Mouse (Mus musculus) midbrain, embryonic 14.5 days (tissue): Measurements from ENCODE around the gene Plekha3. TPM values are rescaled to one million over a fixed set of nuclear protein-coding genes. Genes with fewer than 3 reads are reported as not detected.

Source experiments
- ATAC-seq: fragments of 200-750 bp; cut with Nextera tagmentation; 2 replicates; pipeline ENCODE4 v1.8.0; 2017; ENCODE audit warnings: moderate number of reproducible peaks, moderate library complexity; ENCODE audit not compliant: low FRiP score, low TSS enrichment
- DNase-seq: peaks from one replicate; pipeline ENCODE4 v3.0.0-alpha.2; 2015
- H3K27ac ChIP-seq: fragments of 300-500 bp; sonication (generic); replicated peaks from 2 replicates; pipeline ENCODE4 v1.5.1; 2014; ENCODE audit warnings: mild to moderate bottlenecking, low read depth, low read length, moderate library complexity
- H3K27me3 ChIP-seq: fragments of 300-500 bp; sonication (generic); 2 replicates; pipeline ENCODE4 v1.6.1; 2014; ENCODE audit warnings: low read length, control low read depth, mixed read lengths; ENCODE audit not compliant: control insufficient read depth, insufficient read depth
- H3K36me3 ChIP-seq: fragments of 300-500 bp; sonication (generic); 2 replicates; pipeline ENCODE4 v1.6.1; 2014; ENCODE audit warnings: low read length, control low read depth; ENCODE audit not compliant: control insufficient read depth, insufficient read depth
- H3K4me1 ChIP-seq: fragments of 300-500 bp; sonication (generic); 2 replicates; pipeline ENCODE4 v1.6.1; 2014; ENCODE audit warnings: mild to moderate bottlenecking, antibody characterized with exemption, low read length, control low read depth; ENCODE audit not compliant: control insufficient read depth, insufficient read depth
- H3K4me2 ChIP-seq: fragments of 300-500 bp; sonication (generic); 2 replicates; pipeline ENCODE4 v1.6.1; 2014; ENCODE audit warnings: mild to moderate bottlenecking, low read length, moderate library complexity
- H3K4me3 ChIP-seq: fragments of 300-500 bp; sonication (generic); replicated peaks from 2 replicates; pipeline ENCODE4 v1.5.1; 2014; ENCODE audit warnings: low read depth, low read length
- H3K9ac ChIP-seq: fragments of 300-500 bp; sonication (generic); replicated peaks from 2 replicates; pipeline ENCODE4 v1.6.1; 2014; ENCODE audit warnings: mild to moderate bottlenecking, low read length, moderate library complexity
- H3K9me3 ChIP-seq: fragments of 300-500 bp; sonication (generic); 2 replicates; pipeline ENCODE4 v1.6.1; 2016; ENCODE audit warnings: low read length, control low read depth, mixed read lengths; ENCODE audit not compliant: control insufficient read depth
- WGBS: fragments of 180-500 bp; shearing (Covaris S2); extraction: QIAGEN DNeasy Blood & Tissue Kit; methylation state at CpG from one replicate; pipeline ENCODE4 v1.1.7; 2014; 5-methylcytosine and 5-hydroxymethylcytosine counted together
- polyA plus RNA-seq: library from polyadenylated mRNA; unstranded; fragments of >200 nt; fragmentation: Nextera tagmentation; extraction: Ambion mirVana; gene quantifications from 2 replicates; pipeline ENCODE4 v1.2.1, GENCODE M21; 2014

Gene Plekha3
- polyA plus RNA-seq, 1 experiment from 2014 or later: 11.8 TPM

DNA sequence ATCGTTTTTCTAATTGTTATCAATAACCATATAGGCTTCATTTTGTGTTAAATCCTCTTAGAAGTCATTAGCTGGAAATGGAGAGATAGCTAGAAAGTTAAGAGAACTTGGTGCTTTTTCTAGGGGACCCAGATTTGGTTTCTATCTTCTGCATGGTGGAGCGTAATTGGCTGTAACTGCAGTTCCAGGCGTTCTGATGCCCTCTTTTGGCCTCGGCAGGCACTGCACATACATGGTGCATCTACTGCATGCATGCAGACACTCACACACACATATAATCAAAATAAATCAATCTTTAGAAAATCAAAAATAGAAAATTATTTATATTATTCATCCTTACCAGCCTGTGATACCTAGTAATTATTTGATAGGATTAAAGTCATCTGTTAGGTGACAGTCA lies 22.0 kb upstream of the Plekha3 start:
- Histone ChIP-seq H3K9ac (no peak overlapping the region), H3K4me2 (no peak overlapping the region), H3K27ac (no peak overlapping the region), H3K36me3 (no peaks in the 10 kb centered on the region), H3K4me1 (no peaks in the 10 kb centered on the region; the same call in 1 of the 2 replicates), H3K27me3 (no peaks in the 10 kb centered on the region), H3K9me3 (no peaks in the 10 kb centered on the region), H3K4me3 (no peak overlapping the region)
- ATAC-seq (no peak), DNase-seq (no peak)
- WGBS: 93% methylated on average over 4 of the region's 4 CpGs

- no peak overlapping the region for H3K27ac ChIP-seq
- ATAC-seq (no peak), DNase-seq (no peak)
- WGBS: 79% methylated on average over 5 of the region's 5 CpGs
- H3K9ac ChIP-seq: no peak overlapping the region
- H3K4me2 ChIP-seq: no peak overlapping the region
- no peaks in the 10 kb centered on the region for H3K4me1 ChIP-seq
- no peaks in the 10 kb centered on the region for H3K36me3 ChIP-seq
- H3K9me3 ChIP-seq: no peaks in the 10 kb centered on the region
- no peaks in the 10 kb centered on the region for H3K27me3 ChIP-seq
- H3K4me3 ChIP-seq: no peak overlapping the region
Observed at GRCm38 (mm10) chr2:76654646-76655045, 20.4 kb upstream of the Plekha3 start.

- Histone ChIP-seq H3K27ac (no peak overlapping the region), H3K9ac (no peak overlapping the region), H3K27me3 (no peaks in the 10 kb centered on the region), H3K9me3 (no peaks in the 10 kb centered on the region), H3K36me3 (no peaks in the 10 kb centered on the region), H3K4me1 (no peaks in the 10 kb centered on the region), H3K4me2 (no peak overlapping the region), H3K4me3 (no peak overlapping the region)
- ATAC-seq (no peak), DNase-seq (no peak)
- 87% methylated on average over 3 of the region's 3 CpGs for WGBS
Observed at GRCm38 (mm10) chr2:76655444-76655843, 19.6 kb upstream of the Plekha3 start.

DNA sequence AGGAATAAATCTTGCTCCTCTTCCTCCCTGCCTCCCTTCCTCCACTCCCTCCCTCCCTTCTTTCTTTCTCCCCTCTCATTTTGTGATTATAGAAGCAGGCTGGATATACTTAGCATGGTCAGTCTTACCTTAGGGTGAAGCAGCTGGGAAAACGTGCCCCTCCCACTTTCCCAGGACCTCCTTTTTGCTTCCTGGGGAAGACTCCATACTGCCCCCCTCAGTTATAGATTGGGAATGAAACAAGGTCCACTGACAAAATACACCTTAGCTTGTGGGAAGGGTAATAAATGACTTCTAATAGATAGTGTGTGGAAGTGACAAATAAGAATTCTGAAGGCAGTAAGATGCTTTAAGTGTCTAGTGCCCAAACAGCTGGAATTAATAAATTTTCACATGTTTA lies 19.1 kb upstream of the Plekha3 start:
- no peak overlapping the region for H3K9ac ChIP-seq
- ATAC-seq: no peak
- no peaks in the 10 kb centered on the region for H3K4me1 ChIP-seq
- H3K9me3 ChIP-seq: no peaks in the 10 kb centered on the region
- peak; percentile 16 for DNase-seq
- H3K4me2 ChIP-seq: no peak overlapping the region
- no peak overlapping the region for H3K27ac ChIP-seq
- H3K36me3 ChIP-seq: no peaks in the 10 kb centered on the region
- no peaks in the 10 kb centered on the region for H3K27me3 ChIP-seq
- 24% methylated on average over 1 of the region's 1 CpGs for WGBS
- H3K4me3 ChIP-seq: no peak overlapping the region

DNA sequence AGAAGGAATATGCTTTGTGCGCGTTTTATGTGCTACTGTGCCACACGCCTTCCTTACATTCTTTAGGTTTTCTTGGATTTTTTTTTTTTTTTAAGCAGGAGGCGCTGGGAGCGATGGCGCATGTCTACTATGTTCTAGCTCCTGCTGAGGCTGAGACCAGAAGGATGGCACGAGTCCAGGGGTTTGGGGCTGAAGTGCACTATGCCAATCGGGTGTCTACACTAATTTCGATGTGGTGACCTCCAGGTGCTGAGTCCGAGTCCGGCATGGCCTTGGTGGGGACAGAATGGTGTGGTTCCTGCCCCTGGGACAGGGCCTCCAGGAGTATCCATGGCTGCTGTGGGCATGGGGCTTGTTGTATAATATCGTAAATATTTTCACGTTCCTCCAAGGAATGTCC lies 16.5 kb upstream of the Plekha3 start:
- H3K27me3 ChIP-seq: no peaks in the 10 kb centered on the region
- 0 out of 2 replicates have a peak, but pooled peaks cover 11% of the 10 kb centered on the region for H3K36me3 ChIP-seq
- WGBS: 84% methylated on average over 13 of the region's 13 CpGs
- H3K9ac ChIP-seq: no peak overlapping the region
- no peaks in the 10 kb centered on the region for H3K4me1 ChIP-seq
- no peak for ATAC-seq
- DNase-seq: no peak
- no peak overlapping the region for H3K4me3 ChIP-seq
- no peak overlapping the region for H3K27ac ChIP-seq
- H3K4me2 ChIP-seq: no peak overlapping the region
- no peaks in the 10 kb centered on the region for H3K9me3 ChIP-seq

DNA sequence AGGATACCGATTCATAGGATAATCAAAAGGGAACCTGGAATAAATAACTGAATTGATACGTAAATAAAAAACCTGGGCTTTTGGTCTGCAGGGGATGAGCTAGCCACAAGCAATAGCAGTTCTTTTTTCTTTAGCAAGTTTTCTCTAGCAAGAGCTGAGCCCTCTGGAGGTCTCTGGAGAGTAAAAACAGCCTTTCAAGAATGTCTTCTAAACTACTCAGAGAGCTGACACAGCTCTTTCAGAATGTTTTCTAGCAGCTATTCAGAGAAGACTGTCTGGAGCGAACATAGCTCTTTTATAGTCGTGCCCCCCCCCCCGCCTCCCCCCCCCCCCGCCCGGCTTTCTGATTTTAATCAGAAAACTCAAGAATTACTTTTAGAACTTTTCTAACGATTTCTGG lies 15.7 kb upstream of the Plekha3 start:
- Histone ChIP-seq H3K27me3 (no peaks in the 10 kb centered on the region), H3K9me3 (no peaks in the 10 kb centered on the region), H3K27ac (no peak overlapping the region), H3K4me3 (no peak overlapping the region), H3K36me3 (peaks cover 14% of the 10 kb centered on the region), H3K4me1 (no peaks in the 10 kb centered on the region), H3K4me2 (no peak overlapping the region), H3K9ac (no peak overlapping the region)
- DNase-seq (peak; percentile 49), ATAC-seq (no peak)
- WGBS: 53% methylated on average over 8 of the region's 8 CpGs

DNA sequence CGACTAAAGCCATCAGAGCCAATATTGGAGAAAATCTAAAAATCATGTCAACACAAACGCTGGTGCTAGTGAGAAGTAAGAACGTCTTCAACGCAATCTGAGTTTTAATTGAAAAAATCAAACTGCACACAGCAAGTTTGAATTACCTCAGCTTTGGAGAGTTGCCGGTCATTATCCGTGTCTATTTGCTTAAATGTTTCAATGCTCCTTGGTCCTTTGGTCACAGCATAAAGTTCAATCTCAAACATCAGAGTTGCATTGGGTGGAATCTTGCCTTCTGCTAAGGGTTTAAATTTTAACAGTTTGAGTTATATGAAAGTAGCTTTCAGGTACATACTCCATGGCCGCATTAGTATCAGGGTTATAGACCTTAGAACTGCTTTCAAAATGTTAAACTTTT lies 9.6 kb upstream of the Plekha3 start:
- no peaks in the 10 kb centered on the region for H3K9me3 ChIP-seq
- ATAC-seq: no peak
- no peak overlapping the region for H3K4me2 ChIP-seq
- WGBS: 95% methylated on average over 7 of the region's 7 CpGs
- no peak overlapping the region for H3K4me3 ChIP-seq
- no peaks in the 10 kb centered on the region for H3K4me1 ChIP-seq
- no peak for DNase-seq
- no peaks in the 10 kb centered on the region for H3K27me3 ChIP-seq
- H3K27ac ChIP-seq: no peak overlapping the region
- peaks cover 26% of the 10 kb centered on the region for H3K36me3 ChIP-seq
- no peak overlapping the region for H3K9ac ChIP-seq

DNA sequence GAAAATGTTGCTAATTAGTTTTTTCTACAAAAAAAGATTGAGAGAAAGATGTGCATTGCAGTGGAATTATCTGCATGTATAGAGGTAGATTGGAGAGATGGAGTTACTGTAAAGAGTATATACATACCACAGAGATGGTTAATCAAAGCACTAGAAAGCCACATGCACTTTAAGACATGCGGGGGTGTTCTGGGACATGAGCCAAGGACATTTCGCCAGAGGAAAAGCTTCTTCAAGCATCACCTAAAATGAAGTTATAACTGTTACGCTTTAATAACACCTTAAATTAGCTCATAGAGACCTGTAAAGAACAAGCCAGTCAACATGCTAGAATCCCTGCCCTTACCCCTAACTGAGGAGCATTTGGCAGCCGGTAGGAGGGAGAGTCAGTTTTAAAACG lies 7.9 kb upstream of the Plekha3 start:
- H3K4me2 ChIP-seq: no peak overlapping the region
- no peak overlapping the region for H3K27ac ChIP-seq
- H3K9ac ChIP-seq: no peak overlapping the region
- ATAC-seq (no peak), DNase-seq (no peak)
- WGBS: 89% methylated on average over 5 of the region's 5 CpGs
- peaks cover 25% of the 10 kb centered on the region for H3K36me3 ChIP-seq
- H3K4me3 ChIP-seq: no peak overlapping the region
- H3K27me3 ChIP-seq: no peaks in the 10 kb centered on the region
- H3K9me3 ChIP-seq: no peaks in the 10 kb centered on the region
- peaks cover 7% of the 10 kb centered on the region; the same call in 1 of the 2 replicates for H3K4me1 ChIP-seq

DNA sequence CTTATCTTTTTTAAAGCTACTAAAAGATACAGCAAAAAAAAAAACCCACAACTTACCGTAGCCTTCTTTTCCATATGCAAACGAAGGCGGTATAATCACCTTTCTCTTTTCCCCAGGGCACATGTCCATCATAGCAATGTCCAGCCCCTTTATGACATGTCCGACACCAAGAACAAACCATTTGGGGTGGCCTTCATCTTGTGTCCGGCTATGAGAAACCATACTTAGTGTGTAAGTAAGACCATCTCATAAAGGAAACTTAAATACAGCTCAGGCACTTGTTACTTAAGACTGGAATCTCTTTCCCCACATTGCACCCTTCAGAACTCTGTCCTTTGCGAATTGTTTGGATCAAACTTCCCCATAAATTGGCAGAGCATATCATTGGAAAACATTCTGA lies 3.4 kb upstream of the Plekha3 start:
- H3K27me3 ChIP-seq: no peaks in the 10 kb centered on the region
- WGBS: 82% methylated on average over 6 of the region's 6 CpGs
- no peak for ATAC-seq
- peak overlapping the region; percentile 45 for H3K4me3 ChIP-seq
- DNase-seq: no peak
- H3K4me2 ChIP-seq: peak overlapping the region; percentile 71
- H3K4me1 ChIP-seq: peaks cover 19% of the 10 kb centered on the region
- H3K9me3 ChIP-seq: no peaks in the 10 kb centered on the region
- H3K27ac ChIP-seq: no peak overlapping the region
- H3K9ac ChIP-seq: peak overlapping the region; percentile 65; the same call in 1 of the 2 replicates
- H3K36me3 ChIP-seq: no peaks in the 10 kb centered on the region
